Comparison of ENCODE assay signal across 8 mouse cellular contexts in the genomic region with DNA sequence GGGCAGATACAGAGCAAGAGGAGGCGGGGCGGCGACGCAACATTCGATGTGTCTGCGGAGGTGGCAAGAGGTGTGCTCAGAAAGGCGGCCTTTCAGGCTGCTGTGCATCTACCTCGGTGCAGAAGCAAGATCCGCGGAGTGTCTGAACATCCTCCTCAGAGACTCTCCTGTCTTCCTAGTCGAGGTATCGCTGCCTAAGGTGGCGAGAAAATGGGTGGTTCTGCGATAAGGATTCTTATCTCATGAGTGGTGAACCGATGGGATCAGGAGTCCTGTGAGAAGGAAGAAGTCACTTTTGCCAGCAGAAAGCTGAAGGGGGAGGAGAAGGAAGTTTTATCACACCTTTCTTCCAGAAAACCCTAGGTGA. TPM values are rescaled to one million over a fixed set of nuclear protein-coding genes. Genes with fewer than 3 reads are reported as not detected.
DNase-seq lines count a peak whose midpoint lies in the region; ATAC-seq and TF ChIP-seq lines count a peak whose summit lies in the region.

No protein-coding gene starts in this region.

- 2% methylated on average over 15 of the region's 15 CpGs for WGBS in heart, embryonic 14.5 days
- WGBS in forebrain, postnatal 0 days = 1% methylated on average over 15 of the region's 15 CpGs
- WGBS in macrophage (ENCODE audit: missing documents) = 2% methylated on average over 15 of the region's 15 CpGs

- no peak overlapping the region for H3K27ac ChIP-seq in heart, embryonic 14.5 days (replicated peaks in 1 of 2; ENCODE audit: control insufficient read depth in 1 of 2, insufficient read depth in 1 of 2, low read depth in 2 of 2, low read length in 2 of 2)
- H3K27ac ChIP-seq in ES-E14 (ENCODE audit: insufficient read depth, low read depth, low read length, poor library complexity, severe bottlenecking) = no peak overlapping the region
- H3K27ac ChIP-seq in forebrain, postnatal 0 days (ENCODE audit: low read depth, low read length) = peak overlapping the region; percentile 75
- H3K27ac ChIP-seq in macrophage = no peak overlapping the region

- H3K4me2 ChIP-seq in heart, embryonic 14.5 days (ENCODE audit: low read length) = peak overlapping the region; percentile 93
- H3K4me2 ChIP-seq in forebrain, postnatal 0 days (ENCODE audit: low read depth) = peak overlapping the region; percentile 92

- H3K36me3 ChIP-seq in heart, embryonic 14.5 days (ENCODE audit: control insufficient read depth, insufficient read depth, low read length) = peaks cover 20% of the 10 kb centered on the region
- H3K36me3 ChIP-seq in ES-E14 (ENCODE audit: control insufficient read depth, insufficient read depth, low read length, poor library complexity, severe bottlenecking) = peaks cover 7% of the 10 kb centered on the region
- H3K36me3 ChIP-seq in forebrain, postnatal 0 days (ENCODE audit: insufficient read depth) = 0 out of 2 replicates have a peak, but pooled peaks cover 7% of the 10 kb centered on the region
- no peaks in the 10 kb centered on the region for H3K36me3 ChIP-seq in macrophage (ENCODE audit: inconsistent target)

- in situ Hi-C loops in ES-E14 (cut with MboI; ENCODE audit: low sequenced_read_pairs in 2 of 2, unreplicated experiment in 2 of 2) = no loop called here

- no peak for ATAC-seq in heart, embryonic 14.5 days (ENCODE audit: insufficient number of reproducible peaks, insufficient read depth, low FRiP score, low read depth)
- ATAC-seq in forebrain, postnatal 0 days = no peak

- no peak overlapping the region for H3K9ac ChIP-seq in heart, embryonic 14.5 days (ENCODE audit: low read length)
- H3K9ac ChIP-seq in ES-E14 (ENCODE audit: insufficient read depth, low read depth, low read length, poor library complexity, severe bottlenecking) = no peak overlapping the region
- peak overlapping the region; percentile 74 for H3K9ac ChIP-seq in forebrain, postnatal 0 days

- H3K4me1 ChIP-seq in heart, embryonic 14.5 days (ENCODE audit: control insufficient read depth in 2 of 2, insufficient read depth in 2 of 2, low read length in 2 of 2) = peaks cover 12 to 45% of the 10 kb centered on the region in 2 experiments; a peak in 3 of 4 replicates
- peaks cover 0 to 12% of the 10 kb centered on the region in 2 experiments; a peak in 1 of 4 replicates for H3K4me1 ChIP-seq in ES-E14 (ENCODE audit: control insufficient read depth in 2 of 2, insufficient read depth in 2 of 2, low read length in 2 of 2, poor library complexity in 1 of 2)
- H3K4me1 ChIP-seq in forebrain, postnatal 0 days (ENCODE audit: insufficient read depth) = 0 out of 2 replicates have a peak, but pooled peaks cover 1% of the 10 kb centered on the region

- H3K27me3 ChIP-seq in heart, embryonic 14.5 days (ENCODE audit: control insufficient read depth, insufficient read depth, low read length) = peaks cover 42% of the 10 kb centered on the region
- peaks cover 5% of the 10 kb centered on the region; the same call in 1 of the 2 replicates for H3K27me3 ChIP-seq in forebrain, postnatal 0 days (ENCODE audit: insufficient read depth, low read length)

- H3K4me3 ChIP-seq in heart, embryonic 14.5 days (ENCODE audit: control insufficient read depth in 1 of 2, insufficient read depth in 1 of 2, low read depth in 1 of 2, low read length in 2 of 2) = peak overlapping the region; percentile 56 to 66
- peak overlapping the region; percentile 71 to 75 for H3K4me3 ChIP-seq in ES-E14 (ENCODE audit: insufficient read depth in 1 of 2, low read depth in 1 of 2, low read length in 2 of 2, poor library complexity in 1 of 2, severe bottlenecking in 1 of 2)
- peak overlapping the region; percentile 78 for H3K4me3 ChIP-seq in forebrain, postnatal 0 days (ENCODE audit: low read depth, low read length)
- peak overlapping the region; percentile 35 for H3K4me3 ChIP-seq in macrophage (ENCODE audit: inconsistent target)

- no peak for DNase-seq in heart, adult 11 months
- no peak for DNase-seq in ES-E14 (ENCODE audit: low read depth, low spot score)
- DNase-seq in forebrain, postnatal 0 days = no peak
- no peak for DNase-seq in urinary bladder, postnatal 4 days (ENCODE audit: low spot score in 2 of 2)
- DNase-seq in cerebellum, postnatal 36 days = no peak
- no peak for DNase-seq in adipocyte (ENCODE audit: low spot score)

- no peaks in the 10 kb centered on the region for H3K9me3 ChIP-seq in heart, embryonic 14.5 days (ENCODE audit: control insufficient read depth, low read length)
- no peaks in the 10 kb centered on the region for H3K9me3 ChIP-seq in ES-E14 (ENCODE audit: control insufficient read depth, insufficient read depth, low read depth, low read length)
- H3K9me3 ChIP-seq in forebrain, postnatal 0 days (ENCODE audit: low read length) = no peaks in the 10 kb centered on the region

- H3K79me2 ChIP-seq in macrophage (ENCODE audit: inconsistent target) = peaks cover 11% of the 10 kb centered on the region; the same call in 1 of the 2 replicates

- TF ChIP-seq CTCF in forebrain, postnatal 0 days (IDR thresholded peaks at IDR 0.05; ENCODE audit: low read depth) = no peak

TF ChIP-seq in ES-E14, 5 proteins besides CTCF, POLR2A, EP300 and RAD21:
- TF ChIP-seq ZNF384 (IDR thresholded peaks at IDR 0.05; ENCODE audit: low read depth, low read length) = no peak
- 0 out of 2 replicates have a peak, but pooled peaks have one; percentile 11 for TF ChIP-seq HCFC1 (IDR thresholded peaks at IDR 0.05; ENCODE audit: borderline replicate concordance, insufficient read depth, low read length)
- no peak for TF ChIP-seq MAFK (IDR thresholded peaks at IDR 0.05; ENCODE audit: insufficient read depth, low read depth, low read length)
- TF ChIP-seq ZC3H11A (IDR thresholded peaks at IDR 0.05; ENCODE audit: borderline replicate concordance, low read depth, low read length) = no peak
- TF ChIP-seq CHD2 (IDR thresholded peaks at IDR 0.05; ENCODE audit: low read depth, low read length) = no peak

RNA-seq across cellular contexts. Expression of a gene that starts 4.5 kb away (rescaled TPM):
- 6.4 and 6.8 TPM in 2 replicates for polyA plus RNA-seq in heart, embryonic 14.5 days (2014; fragmentation: Nextera tagmentation; extraction: Ambion mirVana)
- total RNA-seq in ES-E14 (2012; rRNA removed) = 1.4 and 2.1 TPM in 2 replicates
- total RNA-seq in forebrain, postnatal 0 days (2014; rRNA removed) = 4.2 and 4.5 TPM in 2 replicates
- 1.7 TPM in 2 replicates for polyA plus RNA-seq in forebrain, postnatal 0 days (2015; fragmentation: Nextera tagmentation; extraction: Ambion mirVana)
- total RNA-seq in macrophage (2018; cell fraction: chromatin; rRNA removed) = 1 to 10 TPM in 1 of 26 experiments, under 1 TPM in 15, not detected in 10; 0.18 to 4.7 (median 0.30) TPM
- under 1 TPM in 12 of 26 experiments, not detected in 14; 0.03 to 0.18 (median 0.04) TPM for total RNA-seq in macrophage (2018; cell fraction: cytosol; rRNA removed)
- total RNA-seq in macrophage (2018; cell fraction: nucleus; rRNA removed) = under 1 TPM in 15 of 26 experiments, not detected in 11; 0.17 to 0.92 (median 0.33) TPM
- 0.06 TPM in 1 of 3 replicates, not detected in the others for polyA plus RNA-seq in macrophage (2018)

RNA-seq across cellular contexts. Expression of a gene that starts 4.9 kb away (rescaled TPM):
- 19.4 and 19.7 TPM in 2 replicates for polyA plus RNA-seq in heart, embryonic 14.5 days (2014; fragmentation: Nextera tagmentation; extraction: Ambion mirVana)
- total RNA-seq in ES-E14 (2012; rRNA removed) = 11.7 and 14.8 TPM in 2 replicates
- 15.5 and 19.6 TPM in 2 replicates for total RNA-seq in forebrain, postnatal 0 days (2014; rRNA removed)
- 11.5 and 16.3 TPM in 2 replicates for polyA plus RNA-seq in forebrain, postnatal 0 days (2015; fragmentation: Nextera tagmentation; extraction: Ambion mirVana)
- total RNA-seq in macrophage (2018; cell fraction: chromatin; rRNA removed) = 10 to 100 TPM in 16 of 26 experiments, 1 to 10 TPM in 10; 6.4 to 24.7 (median 12.3) TPM
- total RNA-seq in macrophage (2018; cell fraction: cytosol; rRNA removed) = 10 to 100 TPM in 25 of 26 experiments, 1 to 10 TPM in 1; 9.6 to 17.6 (median 15.0) TPM
- total RNA-seq in macrophage (2018; cell fraction: nucleus; rRNA removed) = 10 to 100 TPM in 19 of 26 experiments, 1 to 10 TPM in 7; 7.6 to 24.2 (median 11.8) TPM
- polyA plus RNA-seq in macrophage (2018) = 11.7 to 19.4 TPM (median 13.3 TPM) in 3 replicates

RNA-seq across cellular contexts. Expression of a gene that starts 17.3 kb away (rescaled TPM):
- 23.1 and 23.7 TPM in 2 replicates for polyA plus RNA-seq in heart, embryonic 14.5 days (2014; fragmentation: Nextera tagmentation; extraction: Ambion mirVana)
- 32.8 and 43.6 TPM in 2 replicates for total RNA-seq in ES-E14 (2012; rRNA removed)
- 19.5 and 21.0 TPM in 2 replicates for total RNA-seq in forebrain, postnatal 0 days (2014; rRNA removed)
- 12.7 and 13.8 TPM in 2 replicates for polyA plus RNA-seq in forebrain, postnatal 0 days (2015; fragmentation: Nextera tagmentation; extraction: Ambion mirVana)
- 10 to 100 TPM in 17 of 26 experiments, 1 to 10 TPM in 9; 2.9 to 22.5 (median 13.0) TPM for total RNA-seq in macrophage (2018; cell fraction: chromatin; rRNA removed)
- total RNA-seq in macrophage (2018; cell fraction: cytosol; rRNA removed) = 1 to 10 TPM; 4.2 to 9.7 (median 6.6) TPM
- 10 to 100 TPM in 8 of 26 experiments, 1 to 10 TPM in 18; 2.8 to 18.9 (median 6.9) TPM for total RNA-seq in macrophage (2018; cell fraction: nucleus; rRNA removed)
- 3.0 to 14.0 TPM (median 8.4 TPM) in 3 replicates for polyA plus RNA-seq in macrophage (2018)

RNA-seq across cellular contexts. Expression of a gene that starts 19.8 kb away (rescaled TPM):
- 17.0 and 17.3 TPM in 2 replicates for polyA plus RNA-seq in heart, embryonic 14.5 days (2014; fragmentation: Nextera tagmentation; extraction: Ambion mirVana)
- total RNA-seq in ES-E14 (2012; rRNA removed) = 1.0 and 1.1 TPM in 2 replicates
- total RNA-seq in forebrain, postnatal 0 days (2014; rRNA removed) = 10.6 and 11.0 TPM in 2 replicates
- 11.9 and 15.6 TPM in 2 replicates for polyA plus RNA-seq in forebrain, postnatal 0 days (2015; fragmentation: Nextera tagmentation; extraction: Ambion mirVana)
- under 1 TPM in 5 of 26 experiments, not detected in 21; 0.22 to 0.51 (median 0.33) TPM for total RNA-seq in macrophage (2018; cell fraction: chromatin; rRNA removed)
- total RNA-seq in macrophage (2018; cell fraction: cytosol; rRNA removed) = 1 to 10 TPM in 4 of 26 experiments, under 1 TPM in 16, not detected in 6; 0.03 to 1.5 (median 0.59) TPM
- 1 to 10 TPM in 2 of 26 experiments, under 1 TPM in 10, not detected in 14; 0.24 to 1.2 (median 0.61) TPM for total RNA-seq in macrophage (2018; cell fraction: nucleus; rRNA removed)
- 0.72 to 0.94 TPM (median 0.83 TPM) in 3 replicates for polyA plus RNA-seq in macrophage (2018)
